Mouse (Mus musculus) kidney, embryonic 14.5 days (tissue): ENCODE data around the gene Gm10226. TPM values are rescaled to one million over a fixed set of nuclear protein-coding genes. Genes with fewer than 3 reads are reported as not detected.

Source experiments
- polyA plus RNA-seq: library from polyadenylated mRNA; unstranded; fragments of >200 nt; fragmentation: Nextera tagmentation; extraction: Ambion mirVana; gene quantifications from 2 replicates; pipeline ENCODE4 v1.2.1, GENCODE M21; 2014

The Gm10226 gene
- polyA plus RNA-seq, 1 experiment from 2014 or later = 7.7 TPM

Other genes with a start within 250 kb of the Gm10226 start
- gene Zfp51, start 241.5 kb upstream of the Gm10226 start, polyA plus RNA-seq = 17.0 and 17.5 TPM in 2 replicates
- 9.4 and 14.1 TPM in 2 replicates for gene Zfp53, start 202.9 kb upstream of the Gm10226 start, polyA plus RNA-seq
- gene Zfp52, start 156.3 kb upstream of the Gm10226 start, polyA plus RNA-seq = 3.0 and 3.6 TPM in 2 replicates
- gene Zfp948, start 124.9 kb upstream of the Gm10226 start, polyA plus RNA-seq = 22.8 and 24.3 TPM in 2 replicates
- 2.6 and 4.4 TPM in 2 replicates for gene Zfp983, start 41.2 kb upstream of the Gm10226 start, polyA plus RNA-seq
- gene Zfp760, start 15.9 kb downstream of the Gm10226 start, polyA plus RNA-seq = 12.9 and 18.4 TPM in 2 replicates
- 5.1 and 8.8 TPM in 2 replicates for gene Zfp229, start 38.9 kb downstream of the Gm10226 start, polyA plus RNA-seq
- gene Zfp820, start 153.9 kb downstream of the Gm10226 start, polyA plus RNA-seq = 6.6 and 7.9 TPM in 2 replicates
- gene Zfp995, start 218.1 kb downstream of the Gm10226 start, polyA plus RNA-seq = 9.5 and 11.4 TPM in 2 replicates